Mouse (Mus musculus): Measurements from ENCODE around the gene Rpl7l1.

DNA sequence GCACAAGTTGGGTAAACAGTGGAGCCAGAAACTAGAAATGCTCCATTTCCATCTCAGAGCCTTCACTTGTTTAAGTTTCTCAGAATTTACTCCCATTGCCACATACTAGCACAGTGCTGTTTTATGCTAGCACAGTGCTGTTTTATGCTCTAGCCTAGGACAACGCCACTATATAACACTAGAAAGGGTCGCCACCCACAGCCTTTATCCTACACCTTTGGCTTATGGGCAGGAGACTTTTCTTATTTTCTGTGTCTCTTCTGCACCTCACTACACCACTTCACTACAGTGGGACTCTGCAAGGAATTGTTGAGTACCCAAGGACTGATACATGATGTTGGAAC, 722 bp upstream of the Rpl7l1 start:
- TF ChIP-seq CTCF (IDR thresholded peaks at IDR 0.05; ENCODE audit: low read depth, low read length): no peak
- no peak for TF ChIP-seq POLR2A (IDR thresholded peaks at IDR 0.05; ENCODE audit: extremely low read depth, insufficient read depth, low read length)
